Mouse (Mus musculus) cerebellum, adult 2 months (tissue): ENCODE data around the gene Banp. TPM values are rescaled to one million over a fixed set of nuclear protein-coding genes. Genes with fewer than 3 reads are reported as not detected.

Source experiments
- DNase-seq, 2 experiments: peaks; one replicate each; pipeline ENCODE4 v3.0.0; 2021
- H3K27ac ChIP-seq: fragments of 200-500 bp; 2 replicates; pipeline ENCODE4 v1.5.1; 2012; ENCODE audit warnings: low read length, control low read depth, inconsistent platforms; ENCODE audit not compliant: insufficient read depth
- H3K27me3 ChIP-seq: fragments of 200-500 bp; 2 replicates; pipeline ENCODE4 v1.6.1; 2012; ENCODE audit warnings: inconsistent platforms, mild to moderate bottlenecking, low read length, moderate library complexity; ENCODE audit not compliant: control insufficient read depth, insufficient read depth
- H3K4me1 ChIP-seq: fragments of 200-500 bp; 2 replicates; pipeline ENCODE4 v1.6.1; 2011; ENCODE audit warnings: low read length; ENCODE audit not compliant: control insufficient read depth, insufficient read depth
- H3K4me3 ChIP-seq: fragments of 200-500 bp; replicated peaks from 2 replicates; pipeline ENCODE3; 2011; ENCODE audit warnings: mild to moderate bottlenecking, low read depth, low read length, control low read depth; ENCODE audit not compliant: insufficient read depth
- CTCF ChIP-seq: fragments of 200-500 bp; IDR thresholded peaks from 2 replicates; pipeline ENCODE4 v1.5.1; 2011; ENCODE audit warnings: low read depth, mild to moderate bottlenecking, control low read depth, low read length, moderate library complexity, borderline replicate concordance; ENCODE audit not compliant: insufficient read depth
- POLR2A ChIP-seq: fragments of 200-500 bp; IDR thresholded peaks from 2 replicates; pipeline ENCODE4 v1.6.1; 2011; ENCODE audit warnings: low read length, control low read depth, borderline replicate concordance; ENCODE audit not compliant: insufficient read depth
- WGBS: fragments of 180-500 bp; shearing (Covaris S2); methylation state at CpG from one replicate; pipeline ENCODE4 v1.1.7; 2018; 5-methylcytosine and 5-hydroxymethylcytosine counted together
- polyA plus RNA-seq: library from polyadenylated mRNA; depleted of rRNA; stranded (reverse); fragments of >200 nt; gene quantifications from 2 replicates; pipeline ENCODE4 v1.2.3, GENCODE M21; 2012

The Banp gene
- polyA plus RNA-seq, 1 experiment = 67.1 TPM

- Histone ChIP-seq H3K27me3 (no peaks in the 10 kb centered on the region), H3K4me3 (no peak overlapping the region), H3K27ac (no peak overlapping the region; the same call in 1 of the 2 replicates), H3K4me1 (peaks cover 45% of the 10 kb centered on the region)
- no peak for DNase-seq
- TF ChIP-seq CTCF (no peak), POLR2A (no peak)
- WGBS = 42% methylated on average over 13 of the region's 13 CpGs
These were observed 57.3 kb downstream of the Banp start for GRCm38 (mm10) chr8:122006688-122007484.

- WGBS = 79% methylated on average over 5 of the region's 5 CpGs
- H3K4me1 ChIP-seq = peaks cover 37% of the 10 kb centered on the region
- no peak overlapping the region for H3K27ac ChIP-seq
- TF ChIP-seq CTCF (no peak), POLR2A (no peak)
- no peak overlapping the region for H3K4me3 ChIP-seq
- DNase-seq = no peak
- no peaks in the 10 kb centered on the region for H3K27me3 ChIP-seq
These were observed 58.8 kb downstream of the Banp start for GRCm38 (mm10) chr8:122008395-122008794.

- H3K27ac ChIP-seq = no peak overlapping the region
- no peak overlapping the region for H3K4me3 ChIP-seq
- peaks cover 32% of the 10 kb centered on the region for H3K4me1 ChIP-seq
- TF ChIP-seq POLR2A (no peak), CTCF (no peak)
- 86% methylated on average over 5 of the region's 5 CpGs for WGBS
- DNase-seq = no peak
- no peaks in the 10 kb centered on the region for H3K27me3 ChIP-seq
These were observed 61.1 kb downstream of the Banp start for GRCm38 (mm10) chr8:122010638-122011037.

GRCm38 (mm10) chr8:122011066-122011588 lies 61.6 kb downstream of the Banp start:
- Histone ChIP-seq H3K27ac (no peak overlapping the region), H3K4me3 (no peak overlapping the region), H3K27me3 (no peaks in the 10 kb centered on the region), H3K4me1 (peaks cover 31% of the 10 kb centered on the region)
- 45% methylated on average over 7 of the region's 7 CpGs for WGBS
- no peak for TF ChIP-seq POLR2A
- TF ChIP-seq CTCF = no peak
- DNase-seq = no peak

- DNase-seq = no peak
- 59% methylated on average over 3 of the region's 3 CpGs for WGBS
- peaks cover 15% of the 10 kb centered on the region for H3K4me1 ChIP-seq
- TF ChIP-seq CTCF = no peak
- TF ChIP-seq POLR2A = no peak
- no peaks in the 10 kb centered on the region for H3K27me3 ChIP-seq
- no peak overlapping the region for H3K4me3 ChIP-seq
- no peak overlapping the region for H3K27ac ChIP-seq
These were observed 65.1 kb downstream of the Banp start for GRCm38 (mm10) chr8:122014606-122015005.

GRCm38 (mm10) chr8:122018046-122018831 lies 68.7 kb downstream of the Banp start:
- no peak overlapping the region for H3K27ac ChIP-seq
- 46% methylated on average over 22 of the region's 22 CpGs for WGBS
- DNase-seq = no peak

GRCm38 (mm10) chr8:122019162-122019561 lies 69.6 kb downstream of the Banp start:
- TF ChIP-seq CTCF = no peak
- TF ChIP-seq POLR2A = no peak
- Histone ChIP-seq H3K27me3 (no peaks in the 10 kb centered on the region), H3K4me3 (no peak overlapping the region), H3K4me1 (peaks cover 8% of the 10 kb centered on the region), H3K27ac (no peak overlapping the region)
- 100% methylated on average over 1 of the region's 1 CpGs for WGBS
- DNase-seq = no peak

More at GRCm38 (mm10) chr8:122018046-122018831, 68.7 kb downstream of the Banp start:
- peaks cover 12% of the 10 kb centered on the region for H3K4me1 ChIP-seq
- no peak overlapping the region for H3K4me3 ChIP-seq
- TF ChIP-seq CTCF = no peak
- H3K27me3 ChIP-seq = no peaks in the 10 kb centered on the region
